In genomic region chr9:32543040-32543581, GRCm38 (mm10) we compare ENCODE assay signal across 7 mouse cellular contexts. TPM values are rescaled to one million over a fixed set of nuclear protein-coding genes. Genes with fewer than 3 reads are reported as not detected.
DNase-seq lines count a peak whose midpoint lies in the region; ATAC-seq and TF ChIP-seq lines count a peak whose summit lies in the region.

No protein-coding gene starts in this region.

- H3K9me3 ChIP-seq in E14TG2a.4 (ENCODE audit: low read length), result no peaks in the 10 kb centered on the region
- no peaks in the 10 kb centered on the region for H3K9me3 ChIP-seq in hindbrain, embryonic 11.5 days (ENCODE audit: control insufficient read depth, low read length)
- no peaks in the 10 kb centered on the region for H3K9me3 ChIP-seq in liver, embryonic 14.5 days (ENCODE audit: control insufficient read depth, low read length)

- TF ChIP-seq EP300 in liver, embryonic 14.5 days (IDR thresholded peaks at IDR 0.05; ENCODE audit: low read depth), result no peak

- H3K4me1 ChIP-seq in E14TG2a.4 (replicated peaks; ENCODE audit: low read depth, low read length), result peaks cover 53% of the 10 kb centered on the region
- peaks cover 6% of the 10 kb centered on the region; the same call in 1 of the 2 replicates for H3K4me1 ChIP-seq in brown adipose tissue, adult 24 weeks (ENCODE audit: control insufficient read depth, insufficient read depth, insufficient read length, low read length)
- peaks cover 16% of the 10 kb centered on the region; the same call in 1 of the 2 replicates for H3K4me1 ChIP-seq in hindbrain, embryonic 11.5 days (replicated peaks; ENCODE audit: control insufficient read depth, insufficient read depth, low read length)
- H3K4me1 ChIP-seq in liver, embryonic 14.5 days (replicated peaks; ENCODE audit: control insufficient read depth in 2 of 2, insufficient read depth in 2 of 2, low read length in 1 of 2), result peaks cover 2 to 4% of the 10 kb centered on the region in 2 experiments; a peak in 1 of 4 replicates

- peak overlapping the region; percentile 55 for H3K4me3 ChIP-seq in E14TG2a.4 (replicated peaks; ENCODE audit: low read length)
- peak overlapping the region; percentile 95 for H3K4me3 ChIP-seq in brown adipose tissue, adult 24 weeks (ENCODE audit: insufficient read depth, low read depth, low read length)
- peak overlapping the region; percentile 62 for H3K4me3 ChIP-seq in hindbrain, embryonic 11.5 days (ENCODE audit: low read depth, low read length)
- H3K4me3 ChIP-seq in liver, embryonic 14.5 days (ENCODE audit: insufficient read depth in 1 of 2, low read depth in 2 of 2, low read length in 2 of 2), result peak overlapping the region; percentile 28 to 43; a peak in 3 of 4 replicates

- TF ChIP-seq CTCF in E14TG2a.4 (conservative IDR thresholded peaks at IDR 0.05; ENCODE audit: low read length), result no peak
- TF ChIP-seq CTCF in liver, embryonic 14.5 days (IDR thresholded peaks at IDR 0.05; ENCODE audit: low read depth), result no peak

- H3K4me2 ChIP-seq in hindbrain, embryonic 11.5 days (replicated peaks; ENCODE audit: low read depth, low read length), result peak overlapping the region; percentile 31
- peak overlapping the region; percentile 53 for H3K4me2 ChIP-seq in liver, embryonic 14.5 days (ENCODE audit: low read depth)

- 0 out of 2 replicates have a peak overlapping the region, but pooled peaks have one; percentile 4 for H3K9ac ChIP-seq in hindbrain, embryonic 11.5 days (ENCODE audit: low read depth, low read length)
- H3K9ac ChIP-seq in liver, embryonic 14.5 days (replicated peaks), result no peak overlapping the region

- no peaks in the 10 kb centered on the region for H3K36me3 ChIP-seq in E14TG2a.4 (ENCODE audit: insufficient read depth, low read length)
- H3K36me3 ChIP-seq in hindbrain, embryonic 11.5 days (ENCODE audit: control insufficient read depth, insufficient read depth, low read length), result no peaks in the 10 kb centered on the region
- H3K36me3 ChIP-seq in liver, embryonic 14.5 days (replicated peaks; ENCODE audit: control insufficient read depth, insufficient read depth, low read depth), result no peaks in the 10 kb centered on the region

- H3K27ac ChIP-seq in brown adipose tissue, adult 24 weeks (replicated peaks; ENCODE audit: low read depth, low read length), result peak overlapping the region; percentile 100
- H3K27ac ChIP-seq in hindbrain, embryonic 11.5 days (ENCODE audit: low read depth, low read length), result no peak overlapping the region
- no peak overlapping the region for H3K27ac ChIP-seq in liver, embryonic 14.5 days

- ATAC-seq in hindbrain, embryonic 11.5 days (ENCODE audit: low FRiP score), result peak; percentile 44; the same call in 1 of the 2 replicates
- no peak for ATAC-seq in liver, embryonic 14.5 days (ENCODE audit: insufficient read depth)

- under 1% methylated on average over 18 of the region's 18 CpGs for WGBS in hindbrain, embryonic 11.5 days
- whole genome bisulfite sequencing in liver, embryonic 14.5 days (ENCODE audit: insufficient replicate concordance), result under 1% methylated on average over 18 of the region's 18 CpGs

- peak; percentile 76 for DNase-seq in hindbrain, embryonic 11.5 days (ENCODE audit: low spot score)
- DNase-seq in liver, embryonic 14.5 days (ENCODE audit: low read depth in 3 of 3, low spot score in 3 of 3), result no peak
- no peak for DNase-seq in natural killer cell, adult 2 months (ENCODE audit: low spot score in 2 of 2)
- no peak for DNase-seq in layer of hippocampus, postnatal 36 days
- no peak for DNase-seq in ovary, postnatal 36 days (ENCODE audit: low spot score)

- H3K27me3 ChIP-seq in E14TG2a.4 (ENCODE audit: insufficient read depth, low read length), result peaks cover 97% of the 10 kb centered on the region
- H3K27me3 ChIP-seq in hindbrain, embryonic 11.5 days (ENCODE audit: control insufficient read depth, insufficient read depth, low read length), result peaks cover 81% of the 10 kb centered on the region
- H3K27me3 ChIP-seq in liver, embryonic 14.5 days (ENCODE audit: control insufficient read depth, insufficient read depth, low read length), result peaks cover 80% of the 10 kb centered on the region

RNA-seq across cellular contexts. Expression of gene Fli1, which starts 0.5 kb away (rescaled TPM):
- 11.7 and 19.1 TPM in 2 replicates for polyA plus RNA-seq in brown adipose tissue, adult 24 weeks (2012; ENCODE audit: insufficient read depth, insufficient read length, missing spikeins)
- 18.6 and 22.2 TPM in 2 replicates for polyA plus RNA-seq in hindbrain, embryonic 11.5 days (2014; fragmentation: Nextera tagmentation; extraction: Ambion mirVana)
- 2.0 and 2.5 TPM in 2 replicates for polyA plus RNA-seq in liver, embryonic 14.5 days (2012; rRNA removed)
- polyA plus RNA-seq in liver, embryonic 14.5 days (2014; fragmentation: Nextera tagmentation; extraction: Ambion mirVana), result 6.2 and 6.9 TPM in 2 replicates
- 1 to 10 TPM; 5.4 to 6.3 TPM for total RNA-seq in layer of hippocampus, postnatal 36 days (2021)

Comparison
In these comparisons a context has a peak if more than half of its experiments do, and no peak if none do; other contexts are left out.
1. H3K4me3 ChIP-seq: peak in every context shown above with its lines; median percentile 95 in brown adipose tissue, adult 24 weeks; 62 in hindbrain, embryonic 11.5 days; 55 in E14TG2a.4; 36 in liver, embryonic 14.5 days.